Mouse (Mus musculus): ENCODE results near the gene Rhpn2. TPM values are rescaled to one million over a fixed set of nuclear protein-coding genes. Genes with fewer than 3 reads are reported as not detected.
"Not testable (repeated sequence)": the region's sequence is repeated elsewhere in the genome, so short reads cannot be mapped to it uniquely, and the experiment has no call there.

Rhpn2 gene
- polyA plus RNA-seq, 1 experiment from 2014 or later = 32.4 TPM

- not testable (repeated sequence) for H3K9me3 ChIP-seq (replicated peaks; ENCODE audit: control insufficient read depth, low read length); H3K4me1 ChIP-seq (ENCODE audit: control insufficient read depth, insufficient read depth, low read length); H3K27ac ChIP-seq (ENCODE audit: low read length); ATAC-seq (ENCODE audit: insufficient read depth, low FRiP score); H3K36me3 ChIP-seq (ENCODE audit: control insufficient read depth, insufficient read depth, low read length); H3K9ac ChIP-seq (ENCODE audit: low read length); H3K4me3 ChIP-seq (replicated peaks; ENCODE audit: low read length); H3K4me2 ChIP-seq (ENCODE audit: low read depth, low read length); H3K27me3 ChIP-seq (ENCODE audit: control insufficient read depth, insufficient read depth, low read length)
- 55% methylated on average over 3 of the region's 3 CpGs for WGBS
Measured at GRCm38 (mm10) chr7:35319221-35319620, 14.7 kb upstream of the Rhpn2 start.

- H3K4me3 ChIP-seq (replicated peaks; ENCODE audit: low read length) = no peak overlapping the region
- H3K36me3 ChIP-seq (ENCODE audit: control insufficient read depth, insufficient read depth, low read length) = no peaks in the 10 kb centered on the region
- 72% methylated on average over 4 of the region's 4 CpGs for whole genome bisulfite sequencing
- H3K4me2 ChIP-seq (ENCODE audit: low read depth, low read length) = no peak overlapping the region
- no peak for ATAC-seq (ENCODE audit: insufficient read depth, low FRiP score)
- H3K9ac ChIP-seq (ENCODE audit: low read length) = no peak overlapping the region
- no peak overlapping the region for H3K27ac ChIP-seq (ENCODE audit: low read length)
- no peaks in the 10 kb centered on the region for H3K9me3 ChIP-seq (replicated peaks; ENCODE audit: control insufficient read depth, low read length)
- H3K4me1 ChIP-seq (ENCODE audit: control insufficient read depth, insufficient read depth, low read length) = peaks cover 7% of the 10 kb centered on the region; the same call in 1 of the 2 replicates
- H3K27me3 ChIP-seq (ENCODE audit: control insufficient read depth, insufficient read depth, low read length) = no peaks in the 10 kb centered on the region
Measured at GRCm38 (mm10) chr7:35319755-35320154, 14.2 kb upstream of the Rhpn2 start.

GRCm38 (mm10) chr7:35322161-35322560, 11.8 kb upstream of the Rhpn2 start:
- no peaks in the 10 kb centered on the region for H3K27me3 ChIP-seq (ENCODE audit: control insufficient read depth, insufficient read depth, low read length)
- WGBS = 34% methylated on average over 3 of the region's 3 CpGs
- ATAC-seq (ENCODE audit: insufficient read depth, low FRiP score) = no peak
- no peak overlapping the region for H3K9ac ChIP-seq (ENCODE audit: low read length)
- no peak overlapping the region for H3K27ac ChIP-seq (ENCODE audit: low read length)
- no peak overlapping the region for H3K4me2 ChIP-seq (ENCODE audit: low read depth, low read length)
- H3K4me3 ChIP-seq (replicated peaks; ENCODE audit: low read length) = no peak overlapping the region
- no peaks in the 10 kb centered on the region for H3K36me3 ChIP-seq (ENCODE audit: control insufficient read depth, insufficient read depth, low read length)
- peaks cover 6% of the 10 kb centered on the region; the same call in 1 of the 2 replicates for H3K4me1 ChIP-seq (ENCODE audit: control insufficient read depth, insufficient read depth, low read length)
- H3K9me3 ChIP-seq (replicated peaks; ENCODE audit: control insufficient read depth, low read length) = no peaks in the 10 kb centered on the region

- Histone ChIP-seq H3K4me2 (ENCODE audit: low read depth, low read length) (peak overlapping the region; percentile 40; the same call in 1 of the 2 replicates), H3K27ac (ENCODE audit: low read length) (no peak overlapping the region), H3K27me3 (ENCODE audit: control insufficient read depth, insufficient read depth, low read length) (no peaks in the 10 kb centered on the region), H3K9ac (ENCODE audit: low read length) (peak overlapping the region; percentile 52; the same call in 1 of the 2 replicates), H3K9me3 (replicated peaks; ENCODE audit: control insufficient read depth, low read length) (no peaks in the 10 kb centered on the region), H3K4me3 (replicated peaks; ENCODE audit: low read length) (no peak overlapping the region), H3K4me1 (ENCODE audit: control insufficient read depth, insufficient read depth, low read length) (no peaks in the 10 kb centered on the region), H3K36me3 (ENCODE audit: control insufficient read depth, insufficient read depth, low read length) (no peaks in the 10 kb centered on the region)
- no peak for ATAC-seq (ENCODE audit: insufficient read depth, low FRiP score)
- WGBS = 10% methylated on average over 11 of the region's 13 CpGs
Measured at GRCm38 (mm10) chr7:35322732-35323420, 11.1 kb upstream of the Rhpn2 start.

GRCm38 (mm10) chr7:35331590-35331989, 2.4 kb upstream of the Rhpn2 start:
- H3K27ac ChIP-seq (ENCODE audit: low read length) = no peak overlapping the region
- H3K4me2 ChIP-seq (ENCODE audit: low read depth, low read length) = no peak overlapping the region
- no peak overlapping the region for H3K4me3 ChIP-seq (replicated peaks; ENCODE audit: low read length)
- 57% methylated on average over 3 of the region's 3 CpGs for WGBS
- no peak for ATAC-seq (ENCODE audit: insufficient read depth, low FRiP score)
- H3K36me3 ChIP-seq (ENCODE audit: control insufficient read depth, insufficient read depth, low read length) = no peaks in the 10 kb centered on the region
- no peaks in the 10 kb centered on the region for H3K9me3 ChIP-seq (replicated peaks; ENCODE audit: control insufficient read depth, low read length)
- H3K27me3 ChIP-seq (ENCODE audit: control insufficient read depth, insufficient read depth, low read length) = no peaks in the 10 kb centered on the region; the same call in 1 of the 2 replicates
- peaks cover 9% of the 10 kb centered on the region; the same call in 1 of the 2 replicates for H3K4me1 ChIP-seq (ENCODE audit: control insufficient read depth, insufficient read depth, low read length)
- no peak overlapping the region for H3K9ac ChIP-seq (ENCODE audit: low read length)

- under 1% methylated on average over 19 of the region's 19 CpGs for WGBS
- no peaks in the 10 kb centered on the region for H3K36me3 ChIP-seq (ENCODE audit: control insufficient read depth, insufficient read depth, low read length)
- H3K27ac ChIP-seq (ENCODE audit: low read length) = peak overlapping the region; percentile 80
- peaks cover 9% of the 10 kb centered on the region; the same call in 1 of the 2 replicates for H3K4me1 ChIP-seq (ENCODE audit: control insufficient read depth, insufficient read depth, low read length)
- peak overlapping the region; percentile 88 for H3K4me2 ChIP-seq (ENCODE audit: low read depth, low read length)
- H3K9ac ChIP-seq (ENCODE audit: low read length) = peak overlapping the region; percentile 67
- no peak for ATAC-seq (ENCODE audit: insufficient read depth, low FRiP score)
- no peaks in the 10 kb centered on the region; the same call in 1 of the 2 replicates for H3K27me3 ChIP-seq (ENCODE audit: control insufficient read depth, insufficient read depth, low read length)
- no peaks in the 10 kb centered on the region for H3K9me3 ChIP-seq (replicated peaks; ENCODE audit: control insufficient read depth, low read length)
- peak overlapping the region; percentile 62 for H3K4me3 ChIP-seq (replicated peaks; ENCODE audit: low read length)
Measured at GRCm38 (mm10) chr7:35333231-35333651, 729 bp upstream of the Rhpn2 start.

GRCm38 (mm10) chr7:35334527-35335452, 820 bp downstream of the Rhpn2 start:
- H3K9ac ChIP-seq (ENCODE audit: low read length) = peak overlapping the region; percentile 79
- no peaks in the 10 kb centered on the region for H3K9me3 ChIP-seq (replicated peaks; ENCODE audit: control insufficient read depth, low read length)
- peak overlapping the region; percentile 88 for H3K4me2 ChIP-seq (ENCODE audit: low read depth, low read length)
- H3K36me3 ChIP-seq (ENCODE audit: control insufficient read depth, insufficient read depth, low read length) = no peaks in the 10 kb centered on the region
- H3K27me3 ChIP-seq (ENCODE audit: control insufficient read depth, insufficient read depth, low read length) = no peaks in the 10 kb centered on the region; the same call in 1 of the 2 replicates
- no peak for ATAC-seq (ENCODE audit: insufficient read depth, low FRiP score)
- under 1% methylated on average over 51 of the region's 51 CpGs for WGBS
- H3K4me1 ChIP-seq (ENCODE audit: control insufficient read depth, insufficient read depth, low read length) = peaks cover 9% of the 10 kb centered on the region; the same call in 1 of the 2 replicates
- H3K27ac ChIP-seq (ENCODE audit: low read length) = peak overlapping the region; percentile 71
- H3K4me3 ChIP-seq (replicated peaks; ENCODE audit: low read length) = peak overlapping the region; percentile 62

- no peak for ATAC-seq (ENCODE audit: insufficient read depth, low FRiP score)
- no peaks in the 10 kb centered on the region for H3K36me3 ChIP-seq (ENCODE audit: control insufficient read depth, insufficient read depth, low read length)
- H3K4me3 ChIP-seq (replicated peaks; ENCODE audit: low read length) = no peak overlapping the region
- H3K4me2 ChIP-seq (ENCODE audit: low read depth, low read length) = no peak overlapping the region
- H3K27me3 ChIP-seq (ENCODE audit: control insufficient read depth, insufficient read depth, low read length) = no peaks in the 10 kb centered on the region
- WGBS = 45% methylated on average over 5 of the region's 5 CpGs
- H3K27ac ChIP-seq (ENCODE audit: low read length) = no peak overlapping the region
- H3K4me1 ChIP-seq (ENCODE audit: control insufficient read depth, insufficient read depth, low read length) = peaks cover 4% of the 10 kb centered on the region; the same call in 1 of the 2 replicates
- no peaks in the 10 kb centered on the region for H3K9me3 ChIP-seq (replicated peaks; ENCODE audit: control insufficient read depth, low read length)
- H3K9ac ChIP-seq (ENCODE audit: low read length) = no peak overlapping the region
Measured at GRCm38 (mm10) chr7:35340196-35340595, 6.2 kb downstream of the Rhpn2 start.

- H3K9ac ChIP-seq (ENCODE audit: low read length) = no peak overlapping the region
- no peak overlapping the region for H3K4me2 ChIP-seq (ENCODE audit: low read depth, low read length)
- H3K27me3 ChIP-seq (ENCODE audit: control insufficient read depth, insufficient read depth, low read length) = no peaks in the 10 kb centered on the region
- H3K27ac ChIP-seq (ENCODE audit: low read length) = peak overlapping the region; percentile 48; the same call in 1 of the 2 replicates
- H3K9me3 ChIP-seq (replicated peaks; ENCODE audit: control insufficient read depth, low read length) = no peaks in the 10 kb centered on the region
- ATAC-seq (ENCODE audit: insufficient read depth, low FRiP score) = peak; percentile 51; the same call in 1 of the 2 replicates
- 67% methylated on average over 6 of the region's 6 CpGs for WGBS
- H3K4me1 ChIP-seq (ENCODE audit: control insufficient read depth, insufficient read depth, low read length) = no peaks in the 10 kb centered on the region
- H3K4me3 ChIP-seq (replicated peaks; ENCODE audit: low read length) = no peak overlapping the region
- no peaks in the 10 kb centered on the region for H3K36me3 ChIP-seq (ENCODE audit: control insufficient read depth, insufficient read depth, low read length)
Measured at GRCm38 (mm10) chr7:35341282-35341681, 7.3 kb downstream of the Rhpn2 start.
